Mouse (Mus musculus) CD4-positive naive resting alpha-beta T cell, adult 76 days (primary cell): Measurements from ENCODE around the gene Zcchc3. TPM values are rescaled to one million over a fixed set of nuclear protein-coding genes. Genes with fewer than 3 reads are reported as not detected.

ENCODE experiments used
- total RNA-seq: library from RNA; stranded (reverse); gene quantifications from one replicate; pipeline ENCODE4 v1.2.4, GENCODE M21; 2023

Zcchc3 gene
- total RNA-seq, result 1.4 TPM

DNA sequence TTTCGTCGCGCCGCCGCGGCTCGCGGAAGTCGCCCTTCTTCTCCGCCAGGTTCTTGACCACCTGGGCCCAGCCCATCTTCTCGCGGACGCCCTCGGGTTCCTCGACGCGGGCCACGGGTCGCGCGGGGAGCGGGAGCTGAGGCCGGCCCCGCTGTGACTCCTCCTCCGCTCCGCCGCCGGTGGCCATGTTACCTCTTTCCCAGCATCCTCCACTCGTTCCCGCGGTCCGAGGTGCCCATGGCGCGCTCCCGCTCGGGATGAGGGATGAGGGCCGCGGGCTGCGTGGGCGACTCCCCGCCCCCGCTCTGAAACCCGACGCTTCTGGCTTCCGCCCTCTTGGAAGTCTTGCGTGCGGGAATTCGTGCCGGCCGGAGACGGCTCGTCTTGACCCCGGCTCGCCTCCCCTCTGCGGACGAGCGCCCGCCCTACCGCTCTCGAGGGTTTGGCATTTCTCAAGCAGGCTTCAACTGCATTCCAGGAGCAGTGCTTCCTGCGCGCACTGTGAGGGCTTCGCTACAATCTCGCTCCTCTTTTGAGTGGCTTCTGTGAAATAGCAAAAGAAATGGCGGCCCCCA lies at the start of gene Zcchc3:
Gene Zcchc3, minus strand, starts transcription at position 437 of the 575 bp plus-strand sequence.

DNA sequence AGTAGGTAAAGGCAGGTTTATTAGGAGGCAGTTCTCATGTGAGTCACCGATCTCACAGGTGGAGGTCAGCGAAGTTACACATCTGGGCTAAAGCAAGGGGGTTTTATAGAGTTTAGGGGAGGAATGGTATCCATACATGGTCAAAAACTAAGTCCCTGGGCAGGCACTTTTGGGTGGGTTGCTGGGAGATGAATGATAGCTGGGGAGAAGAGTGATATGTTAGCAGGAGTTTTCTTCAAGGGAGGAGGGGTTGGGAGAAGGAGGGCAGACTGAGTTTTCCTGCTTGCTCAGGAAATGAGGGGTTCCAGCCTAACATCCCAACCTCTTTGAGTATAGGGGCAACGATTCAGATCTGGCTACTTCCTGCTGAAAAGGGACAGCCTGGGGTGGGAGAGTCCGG lies 460 bp upstream of the Zcchc3 start, which contains the start of gene 6820408C15Rik:
Gene 6820408C15Rik, plus strand, starts transcription at position 301 of the 400 bp plus-strand sequence.

DNA sequence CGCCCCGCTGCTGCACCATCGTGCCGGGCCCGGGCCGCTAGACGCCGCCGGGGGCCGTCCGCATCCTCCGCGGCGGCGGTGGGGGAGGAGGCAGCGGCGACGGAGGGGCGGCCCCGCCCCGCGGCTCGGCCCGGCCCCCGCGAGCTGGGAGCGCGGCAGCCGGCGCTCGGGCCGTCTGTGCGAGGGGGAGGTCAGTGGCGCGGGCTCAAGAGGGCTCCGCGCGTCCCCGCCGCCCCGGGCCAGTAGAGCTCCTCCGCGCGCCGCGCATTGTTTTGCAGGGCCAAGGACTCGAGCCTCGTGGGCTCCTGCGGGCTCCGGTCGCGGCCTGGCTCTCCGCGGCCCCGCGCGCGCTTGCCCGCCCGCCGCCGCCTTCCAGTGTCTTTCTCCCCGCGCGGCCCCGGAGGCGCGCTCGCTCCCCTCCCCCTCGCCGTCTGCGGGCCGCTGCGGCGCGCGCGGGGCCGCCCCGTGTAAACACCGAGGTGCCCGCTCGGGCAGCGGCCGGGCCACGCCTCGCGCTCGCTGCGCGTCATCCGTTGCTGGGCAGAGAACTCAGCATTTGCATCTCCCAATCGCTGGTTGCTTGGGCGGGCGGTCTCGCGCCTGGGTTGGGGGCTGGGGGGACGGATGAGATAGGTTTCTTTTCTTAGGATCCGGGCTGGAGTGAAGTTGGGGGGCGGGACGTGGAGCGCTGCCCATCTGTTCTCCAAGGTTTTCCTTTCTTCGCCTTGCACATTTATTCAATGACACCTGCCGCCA lies 17.0 kb downstream of the Zcchc3 start, which contains the start of gene Sox12:
Gene Sox12, minus strand, starts transcription at position 384 of the 756 bp plus-strand sequence.

DNA sequence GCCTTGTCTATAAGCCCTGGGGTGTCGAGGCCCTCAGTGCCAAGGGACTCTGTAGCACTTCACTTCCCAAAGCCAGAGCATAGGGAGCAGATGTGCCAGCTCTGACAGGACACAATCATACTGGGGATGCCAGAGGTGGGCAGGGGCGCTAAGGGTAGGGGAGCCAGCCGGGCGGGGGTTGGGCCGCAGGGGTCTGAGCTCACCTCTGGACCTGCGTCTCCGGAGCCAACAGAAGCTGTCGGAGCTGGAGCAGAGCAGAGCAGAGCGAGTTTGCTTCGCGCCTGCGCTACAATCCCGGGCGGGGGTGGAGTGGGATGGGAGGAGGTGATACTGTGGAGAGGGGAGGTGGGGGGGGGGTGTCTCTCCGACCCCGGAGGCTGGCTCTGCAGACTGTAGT lies 38.5 kb downstream of the Zcchc3 start, which contains the start of gene Nrsn2:
Gene Nrsn2, minus strand, starts transcription at position 294 of the 397 bp plus-strand sequence.

Other genes starting within 250 kb of the Zcchc3 start
- 104 TPM for gene Csnk2a1, start 188.2 kb downstream of the Zcchc3 start, total RNA-seq
- 56.9 TPM for gene Tbc1d20, start 121.2 kb downstream of the Zcchc3 start, total RNA-seq
- 231 TPM for gene Rbck1, start 82.4 kb downstream of the Zcchc3 start, total RNA-seq
- gene Trib3, start 71.0 kb downstream of the Zcchc3 start, total RNA-seq, result 20.1 TPM
- not detected for gene Nrsn2, start 38.4 kb downstream of the Zcchc3 start, total RNA-seq
- 0.56 TPM for gene Sox12, start 17.0 kb downstream of the Zcchc3 start, total RNA-seq
- gene 6820408C15Rik, start 560 bp upstream of the Zcchc3 start, total RNA-seq, result not detected
- not detected for gene Defb23, start 49.6 kb upstream of the Zcchc3 start, total RNA-seq
- gene Defb20, start 62.0 kb upstream of the Zcchc3 start, total RNA-seq, result not detected
- gene Defb22, start 75.1 kb upstream of the Zcchc3 start, total RNA-seq, result not detected
- not detected for gene Defb26, start 96.7 kb upstream of the Zcchc3 start, total RNA-seq
- gene Defb28, start 103.2 kb upstream of the Zcchc3 start, total RNA-seq, result not detected
- gene Defb29, start 125.1 kb upstream of the Zcchc3 start, total RNA-seq, result not detected
- not detected for gene Gm17416, start 154.3 kb upstream of the Zcchc3 start, total RNA-seq
- gene Defb21, start 157.7 kb upstream of the Zcchc3 start, total RNA-seq, result not detected
- gene Defb19, start 165.3 kb upstream of the Zcchc3 start, total RNA-seq, result not detected
- not detected for gene Defb45, start 184.4 kb upstream of the Zcchc3 start, total RNA-seq
- not detected for gene Defb36, start 189.3 kb upstream of the Zcchc3 start, total RNA-seq
- gene Defb25, start 208.0 kb upstream of the Zcchc3 start, total RNA-seq, result not detected
- 0.35 TPM for gene Rem1, start 211.9 kb upstream of the Zcchc3 start, total RNA-seq